Mouse (Mus musculus): ENCODE results near the gene Grtp1.

- TF ChIP-seq CTCF (IDR thresholded peaks at IDR 0.05; ENCODE audit: control insufficient read depth, insufficient read depth, insufficient read length) = no peak
- TF ChIP-seq MYOG (IDR thresholded peaks at IDR 0.05; ENCODE audit: control insufficient read depth, extremely low read depth, insufficient read length) = no peak
- TF ChIP-seq MAX (IDR thresholded peaks at IDR 0.05) = no peak
- TF ChIP-seq MYOD1 (IDR thresholded peaks at IDR 0.05; ENCODE audit: control insufficient read depth, insufficient read length, low read depth) = no peak
Observed at GRCm38 (mm10) chr8:13229802-13230201, 29.4 kb upstream of the Grtp1 start.

Data from C2C12 (cell line).